Comparison of ENCODE assay signal across 20 mouse cellular contexts in the genomic region with DNA sequence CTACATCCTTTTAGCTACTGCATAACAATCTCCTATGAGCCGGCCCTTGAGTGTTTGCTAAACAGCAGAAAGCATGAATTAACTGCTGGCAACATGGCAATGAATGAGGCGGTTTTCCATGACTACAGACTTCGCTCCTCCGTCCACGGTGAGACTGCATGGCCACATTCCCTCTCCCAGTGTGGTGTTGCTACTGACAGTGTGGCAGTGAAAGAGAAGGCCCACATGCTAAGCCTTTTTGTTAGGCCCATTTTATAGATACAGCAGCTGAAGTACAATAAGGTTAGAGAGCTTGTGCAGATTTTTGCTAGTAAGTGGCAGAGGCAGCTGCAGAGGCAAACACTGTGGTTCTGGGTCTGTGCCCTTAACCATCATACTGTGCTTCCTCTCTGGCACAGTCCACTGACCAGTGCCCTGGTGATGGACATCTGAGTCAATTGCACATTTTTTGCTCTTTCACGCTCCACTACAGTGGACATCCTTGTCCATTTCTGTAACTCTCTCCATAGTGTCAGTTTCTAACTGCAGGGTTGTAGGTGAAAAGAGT. TPM values are rescaled to one million over a fixed set of nuclear protein-coding genes. Genes with fewer than 3 reads are reported as not detected.
A peak's percentile ranks its signal among the peaks of the same experiment; 100 is the strongest.
DNase-seq lines count a peak whose midpoint lies in the region; ATAC-seq and TF ChIP-seq lines count a peak whose summit lies in the region.
"Had no signal": no experiment of that assay in that cellular context is flagged by ENCODE, and none has a peak within 500 bp of the region (broad histone marks: within the 10 kb centered on the region; RNA-seq: fewer than 3 reads in every experiment).

No protein-coding gene starts in this region.

- no peak overlapping the region for H3K9ac ChIP-seq in forebrain, postnatal 0 days
- no peak overlapping the region for H3K9ac ChIP-seq in forebrain, embryonic 14.5 days (ENCODE audit: low read length)
- H3K9ac ChIP-seq in hindbrain, postnatal 0 days (replicated peaks; ENCODE audit: low read length), result no peak overlapping the region
- no peak overlapping the region for H3K9ac ChIP-seq in hindbrain, embryonic 11.5 days (ENCODE audit: low read depth, low read length)
- H3K9ac ChIP-seq: embryonic facial prominence, embryonic 13.5 days; forebrain, embryonic 12.5 days had no signal

- no peaks in the 10 kb centered on the region for H3K36me3 ChIP-seq in forebrain, postnatal 0 days (ENCODE audit: insufficient read depth)
- H3K36me3 ChIP-seq in forebrain, embryonic 14.5 days (ENCODE audit: control insufficient read depth, insufficient read depth, low read length), result no peaks in the 10 kb centered on the region
- no peaks in the 10 kb centered on the region for H3K36me3 ChIP-seq in hindbrain, postnatal 0 days (ENCODE audit: insufficient read depth, low read length)
- no peaks in the 10 kb centered on the region for H3K36me3 ChIP-seq in hindbrain, embryonic 11.5 days (ENCODE audit: control insufficient read depth, insufficient read depth, low read length)
- H3K36me3 ChIP-seq: embryonic facial prominence, embryonic 13.5 days; forebrain, embryonic 12.5 days; heart, embryonic 10.5 days had no signal

- no peak for TF ChIP-seq CTCF in forebrain, postnatal 0 days (IDR thresholded peaks at IDR 0.05; ENCODE audit: low read depth)
- TF ChIP-seq CTCF in hindbrain, postnatal 0 days (IDR thresholded peaks at IDR 0.05; ENCODE audit: low read depth), result no peak
- TF ChIP-seq CTCF in brain, embryonic 14.5 days (IDR thresholded peaks at IDR 0.05; ENCODE audit: borderline replicate concordance, extremely low read depth, insufficient read depth, insufficient read length), result no peak

- no peak overlapping the region for H3K4me2 ChIP-seq in forebrain, postnatal 0 days (ENCODE audit: low read depth)
- no peak overlapping the region for H3K4me2 ChIP-seq in forebrain, embryonic 14.5 days (ENCODE audit: low read length)
- H3K4me2 ChIP-seq in hindbrain, postnatal 0 days (ENCODE audit: low read depth, low read length), result no peak overlapping the region
- no peak overlapping the region for H3K4me2 ChIP-seq in hindbrain, embryonic 11.5 days (replicated peaks; ENCODE audit: low read depth, low read length)
- H3K4me2 ChIP-seq: embryonic facial prominence, embryonic 13.5 days; forebrain, embryonic 12.5 days had no signal

- no peak overlapping the region for H3K27ac ChIP-seq in forebrain, postnatal 0 days (ENCODE audit: low read depth, low read length)
- no peak overlapping the region for H3K27ac ChIP-seq in forebrain, embryonic 14.5 days (ENCODE audit: low read depth, low read length)
- H3K27ac ChIP-seq in hindbrain, postnatal 0 days, result 0 out of 2 replicates have a peak overlapping the region, but pooled peaks have one; percentile 2
- no peak overlapping the region for H3K27ac ChIP-seq in hindbrain, embryonic 11.5 days (ENCODE audit: low read depth, low read length)
- H3K27ac ChIP-seq: embryonic facial prominence, embryonic 13.5 days; forebrain, embryonic 12.5 days; heart, embryonic 10.5 days had no signal

- no peak for DNase-seq in forebrain, postnatal 0 days
- no peak for DNase-seq in forebrain, embryonic 14.5 days (ENCODE audit: low spot score)
- DNase-seq in hindbrain, postnatal 0 days (ENCODE audit: low spot score), result peak; percentile 34
- DNase-seq in hindbrain, embryonic 11.5 days (ENCODE audit: low spot score), result no peak
- DNase-seq in 3134 (ENCODE audit: extremely low read depth, insufficient read length, low spot score), result peak; percentile 9
- peak; percentile 23 for DNase-seq in brain, embryonic 14.5 days (ENCODE audit: low read depth)
- DNase-seq in layer of hippocampus, adult 8-10 months (ENCODE audit: low spot score in 2 of 2), result no peak
- DNase-seq: adrenal gland, adult 8-10 months; adrenal gland, postnatal 36 days; cerebellum, adult 11 months; cerebellum, adult 9-10 months; cerebellum, postnatal 36 days; gastrocnemius, postnatal 10 days; heart, adult 18-20 months; heart, postnatal 10 days had no signal

- 66% methylated on average over 6 of the region's 6 CpGs for WGBS in forebrain, postnatal 0 days
- 81% methylated on average over 6 of the region's 6 CpGs for WGBS in forebrain, embryonic 14.5 days
- 60% methylated on average over 6 of the region's 6 CpGs for WGBS in hindbrain, postnatal 0 days
- WGBS in hindbrain, embryonic 11.5 days, result 87% methylated on average over 6 of the region's 6 CpGs

- 0 out of 2 replicates have a peak, but pooled peaks have one; percentile 16 for ATAC-seq in forebrain, postnatal 0 days
- ATAC-seq in forebrain, embryonic 14.5 days, result no peak
- ATAC-seq in hindbrain, postnatal 0 days, result peak; percentile 81
- no peak for ATAC-seq in hindbrain, embryonic 11.5 days (ENCODE audit: low FRiP score)
- ATAC-seq: intestine, embryonic 16.5 days had no signal

- no peaks in the 10 kb centered on the region for H3K9me3 ChIP-seq in forebrain, postnatal 0 days (ENCODE audit: low read length)
- H3K9me3 ChIP-seq in forebrain, embryonic 14.5 days (replicated peaks; ENCODE audit: control insufficient read depth, low read length), result no peaks in the 10 kb centered on the region
- no peaks in the 10 kb centered on the region for H3K9me3 ChIP-seq in hindbrain, postnatal 0 days (ENCODE audit: low read length)
- H3K9me3 ChIP-seq in hindbrain, embryonic 11.5 days (ENCODE audit: control insufficient read depth, low read length), result no peaks in the 10 kb centered on the region
- H3K9me3 ChIP-seq: embryonic facial prominence, embryonic 13.5 days; forebrain, embryonic 12.5 days; heart, embryonic 10.5 days had no signal

- no peak for TF ChIP-seq POLR2A in brain, embryonic 14.5 days (IDR thresholded peaks at IDR 0.05; ENCODE audit: borderline replicate concordance, extremely low read depth, insufficient read depth, insufficient read length, poor library complexity, severe bottlenecking)

- no peak overlapping the region for H3K4me3 ChIP-seq in forebrain, postnatal 0 days (ENCODE audit: low read depth, low read length)
- no peak overlapping the region for H3K4me3 ChIP-seq in forebrain, embryonic 14.5 days (ENCODE audit: low read depth, low read length)
- no peak overlapping the region for H3K4me3 ChIP-seq in hindbrain, postnatal 0 days (ENCODE audit: low read length)
- no peak overlapping the region for H3K4me3 ChIP-seq in hindbrain, embryonic 11.5 days (ENCODE audit: low read depth, low read length)
- H3K4me3 ChIP-seq: embryonic facial prominence, embryonic 13.5 days; forebrain, embryonic 12.5 days; heart, embryonic 10.5 days had no signal

- H3K4me1 ChIP-seq in forebrain, postnatal 0 days (ENCODE audit: insufficient read depth), result no peaks in the 10 kb centered on the region
- no peaks in the 10 kb centered on the region for H3K4me1 ChIP-seq in forebrain, embryonic 14.5 days (ENCODE audit: control insufficient read depth, insufficient read depth, low read length)
- no peaks in the 10 kb centered on the region for H3K4me1 ChIP-seq in hindbrain, postnatal 0 days (ENCODE audit: insufficient read depth, low read length)
- H3K4me1 ChIP-seq in hindbrain, embryonic 11.5 days (replicated peaks; ENCODE audit: control insufficient read depth, insufficient read depth, low read length), result no peaks in the 10 kb centered on the region
- H3K4me1 ChIP-seq: forebrain, embryonic 12.5 days; heart, embryonic 10.5 days had no signal

- no peaks in the 10 kb centered on the region for H3K27me3 ChIP-seq in forebrain, postnatal 0 days (ENCODE audit: insufficient read depth, low read length)
- no peaks in the 10 kb centered on the region for H3K27me3 ChIP-seq in forebrain, embryonic 14.5 days (replicated peaks; ENCODE audit: control insufficient read depth, insufficient read depth, low read length)
- H3K27me3 ChIP-seq in hindbrain, postnatal 0 days (ENCODE audit: insufficient read depth, low read length), result no peaks in the 10 kb centered on the region
- H3K27me3 ChIP-seq in hindbrain, embryonic 11.5 days (ENCODE audit: control insufficient read depth, insufficient read depth, low read length), result no peaks in the 10 kb centered on the region; the same call in 1 of the 2 replicates

RNA-seq across cellular contexts. Expression of gene Drp2, which starts 5.1 kb away (rescaled TPM):
- 35.6 and 38.2 TPM in 2 replicates for total RNA-seq in forebrain, postnatal 0 days (2014; rRNA removed)
- polyA plus RNA-seq in forebrain, postnatal 0 days (2015; fragmentation: Nextera tagmentation; extraction: Ambion mirVana), result 6.7 and 10.1 TPM in 2 replicates
- 12.8 and 16.6 TPM in 2 replicates for polyA plus RNA-seq in forebrain, embryonic 14.5 days (2014; fragmentation: Nextera tagmentation; extraction: Ambion mirVana)
- total RNA-seq in hindbrain, postnatal 0 days (2014; rRNA removed), result 31.5 and 32.8 TPM in 2 replicates
- polyA plus RNA-seq in hindbrain, postnatal 0 days (2015; fragmentation: Nextera tagmentation; extraction: Ambion mirVana), result 7.3 and 7.9 TPM in 2 replicates
- polyA plus RNA-seq in hindbrain, embryonic 11.5 days (2014; fragmentation: Nextera tagmentation; extraction: Ambion mirVana), result 6.5 and 8.4 TPM in 2 replicates
- 32.4 and 42.6 TPM in 2 replicates for polyA plus RNA-seq in brain, embryonic 14.5 days (2012; rRNA removed)
- total RNA-seq in layer of hippocampus, adult 8-10 months (2022), result 10 to 100 TPM; 30.2 to 48.0 (median 41.8) TPM
- total RNA-seq: hematopoietic stem cell, adult 5-6 weeks had no signal

Comparison
In these comparisons a context has a peak if more than half of its experiments do, and no peak if none do; other contexts are left out.
1. ATAC-seq: peak in forebrain, postnatal 0 days (single experiment) and hindbrain, postnatal 0 days (single experiment); none in forebrain, embryonic 14.5 days (single experiment) and hindbrain, embryonic 11.5 days (single experiment).
2. DNase-seq: peak in hindbrain, postnatal 0 days (single experiment), 3134 (single experiment) and brain, embryonic 14.5 days (single experiment); none in forebrain, postnatal 0 days (single experiment), forebrain, embryonic 14.5 days (single experiment), hindbrain, embryonic 11.5 days (single experiment) and layer of hippocampus, adult 8-10 months (0 of 2).